Mouse (Mus musculus) MEL-GATA-1-ER (cell line): ENCODE measurements around the gene Tob1.

ENCODE experiments used
- DNase-seq: peaks from one replicate; pipeline ENCODE4 v3.0.0-alpha.2; 2012; ENCODE audit warnings: low read depth; ENCODE audit errors: extremely low read depth

Tob1 gene

GRCm38 (mm10) chr11:94198405-94199146 lies 12.7 kb upstream of the Tob1 start:
- DNase-seq = no peak

- no peak for DNase-seq
These were observed 11.5 kb upstream of the Tob1 start for GRCm38 (mm10) chr11:94199771-94200170.

DNA sequence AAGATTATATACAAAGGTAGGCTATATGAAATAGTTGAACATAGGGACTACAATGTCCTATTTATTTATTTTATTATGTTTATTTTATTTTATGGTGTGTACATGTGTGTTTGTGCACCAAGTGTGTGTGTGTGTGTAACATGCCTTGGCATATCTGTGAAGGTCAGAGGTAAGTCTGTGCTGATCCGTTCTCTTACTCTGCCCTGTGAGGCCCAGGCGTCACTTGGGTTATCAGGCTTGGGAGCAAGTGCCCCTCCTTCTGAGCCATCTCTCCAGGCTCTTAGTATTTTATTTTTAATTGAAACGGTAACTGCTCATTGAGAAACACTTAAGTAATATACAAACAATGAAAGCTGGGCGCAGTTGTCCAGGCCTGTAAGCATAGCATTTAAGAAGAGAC lies 10.8 kb upstream of the Tob1 start:
- DNase-seq = no peak

DNA sequence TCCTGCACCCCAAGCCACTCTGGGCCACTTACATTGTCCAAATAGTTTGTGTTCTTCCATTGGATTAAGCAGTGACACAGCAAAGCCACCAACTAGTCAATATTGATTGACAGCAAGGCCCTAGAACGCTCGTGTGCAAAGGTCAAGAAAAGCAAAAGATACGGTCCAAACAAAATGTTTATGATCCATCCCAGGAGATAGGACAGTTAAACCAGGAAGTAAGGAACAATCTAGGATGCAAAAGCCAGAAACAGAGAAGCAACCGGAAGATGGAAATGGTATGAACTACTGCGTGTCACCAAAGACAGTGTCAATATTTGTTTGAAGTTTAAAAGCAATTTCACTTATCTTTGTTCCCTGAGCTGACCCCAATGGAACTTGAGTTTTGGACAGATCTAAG lies 9.1 kb upstream of the Tob1 start:
- no peak for DNase-seq

DNA sequence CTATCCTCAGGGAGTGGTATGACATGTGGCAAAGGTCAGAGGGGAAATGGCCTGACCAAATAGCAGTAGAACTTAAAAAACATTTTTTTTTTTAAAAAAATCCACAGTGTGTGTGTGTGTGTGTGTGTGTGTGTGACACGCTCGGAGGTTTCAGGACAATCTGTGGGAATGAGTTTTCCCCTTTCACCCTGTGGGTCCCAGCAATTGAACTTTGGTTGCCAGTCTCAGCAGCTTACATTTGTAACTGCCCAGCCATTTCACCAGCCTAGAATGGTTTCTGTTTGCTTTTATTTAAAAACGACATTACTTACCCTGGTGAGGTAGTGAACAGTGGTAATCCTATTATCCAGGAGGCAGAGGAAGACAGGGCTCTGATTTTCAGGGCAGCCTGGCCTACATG lies 8.2 kb upstream of the Tob1 start:
- DNase-seq = no peak

DNA sequence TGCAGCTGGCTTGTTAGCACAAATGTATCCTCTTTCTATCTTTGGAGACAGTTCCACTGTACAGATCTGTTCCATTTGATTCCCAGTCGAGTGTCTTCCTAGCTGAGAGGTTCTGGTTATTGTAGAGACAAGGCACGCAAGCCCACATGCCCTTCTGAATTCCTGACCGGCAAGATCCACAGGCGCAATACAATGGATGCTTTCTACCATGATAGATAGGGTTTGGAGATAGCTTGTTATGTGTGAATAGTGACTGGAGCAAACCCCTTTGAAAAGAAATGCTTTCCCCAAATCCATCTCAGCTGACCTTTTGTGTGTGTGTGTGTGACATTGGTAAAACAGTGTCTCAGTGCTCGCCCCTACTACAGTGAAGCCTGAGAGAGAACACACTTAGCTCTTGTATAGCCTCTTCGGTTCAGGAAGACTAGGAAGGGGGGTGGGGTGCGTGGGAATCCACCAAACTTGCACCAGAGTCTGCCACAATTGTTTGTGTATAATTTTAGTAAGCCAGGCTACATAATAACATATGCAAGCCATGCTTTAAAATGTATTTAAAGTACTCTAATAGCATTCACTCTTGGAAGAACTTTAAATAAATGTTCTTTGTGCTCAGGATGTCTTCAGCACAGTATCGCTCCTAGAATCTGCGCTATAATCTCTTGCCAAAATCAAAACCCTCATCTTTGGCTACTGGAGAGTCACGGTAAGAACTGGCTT lies 4.7 kb upstream of the Tob1 start:
- no peak for DNase-seq

- no peak for DNase-seq
These were observed 2.2 kb upstream of the Tob1 start for GRCm38 (mm10) chr11:94208811-94209675.

- no peak for DNase-seq
These were observed 1.5 kb upstream of the Tob1 start for GRCm38 (mm10) chr11:94209695-94210131.

- DNase-seq = peak; percentile 96
These were observed 815 bp upstream of the Tob1 start for GRCm38 (mm10) chr11:94210191-94211086.

DNA sequence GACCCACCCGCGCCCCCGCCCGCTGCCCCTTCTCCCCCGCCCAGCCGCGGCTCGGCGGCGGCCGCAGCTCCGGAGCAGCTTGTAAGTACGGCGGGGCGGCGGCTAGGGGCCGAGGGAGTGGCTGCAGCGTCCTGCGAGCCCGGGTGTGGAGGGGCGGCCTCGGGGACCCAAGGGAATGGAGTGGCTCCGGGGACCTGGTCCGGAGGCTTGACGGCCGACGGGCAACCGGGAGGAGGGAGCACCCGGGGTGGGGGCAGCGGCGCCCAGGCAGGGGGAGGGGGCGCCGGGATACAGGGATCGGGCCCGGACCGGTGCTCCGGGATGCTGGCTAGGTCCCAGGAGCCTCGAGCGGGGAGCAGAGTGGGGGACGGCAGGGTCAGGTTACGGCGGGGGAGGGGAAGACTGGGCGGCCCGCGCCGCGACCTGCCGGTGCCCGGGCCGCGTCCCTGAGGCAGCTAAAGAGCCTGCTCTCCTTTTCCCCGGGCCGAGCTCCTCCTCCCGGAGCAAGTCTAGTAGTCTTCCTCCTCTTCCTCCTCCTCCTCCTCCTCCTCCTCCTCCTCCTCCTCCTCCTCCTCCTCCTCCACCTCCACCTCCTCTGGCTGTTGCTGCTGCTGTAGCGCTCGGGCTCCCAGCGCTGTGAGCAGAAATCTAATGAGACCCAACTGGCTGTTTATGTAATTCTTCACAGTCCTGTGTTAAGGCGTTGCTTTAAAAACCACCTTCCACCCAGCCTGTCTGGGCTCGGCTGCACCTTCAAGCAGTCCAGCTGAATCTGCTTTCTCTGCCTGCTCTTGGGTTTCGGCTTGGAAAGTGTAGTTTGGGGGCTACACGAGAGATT lies 616 bp downstream of the Tob1 start:
- no peak for DNase-seq

- DNase-seq = no peak
These were observed 1.2 kb downstream of the Tob1 start for GRCm38 (mm10) chr11:94212489-94212836.

GRCm38 (mm10) chr11:94212997-94213396 lies 1.7 kb downstream of the Tob1 start:
- no peak for DNase-seq

DNA sequence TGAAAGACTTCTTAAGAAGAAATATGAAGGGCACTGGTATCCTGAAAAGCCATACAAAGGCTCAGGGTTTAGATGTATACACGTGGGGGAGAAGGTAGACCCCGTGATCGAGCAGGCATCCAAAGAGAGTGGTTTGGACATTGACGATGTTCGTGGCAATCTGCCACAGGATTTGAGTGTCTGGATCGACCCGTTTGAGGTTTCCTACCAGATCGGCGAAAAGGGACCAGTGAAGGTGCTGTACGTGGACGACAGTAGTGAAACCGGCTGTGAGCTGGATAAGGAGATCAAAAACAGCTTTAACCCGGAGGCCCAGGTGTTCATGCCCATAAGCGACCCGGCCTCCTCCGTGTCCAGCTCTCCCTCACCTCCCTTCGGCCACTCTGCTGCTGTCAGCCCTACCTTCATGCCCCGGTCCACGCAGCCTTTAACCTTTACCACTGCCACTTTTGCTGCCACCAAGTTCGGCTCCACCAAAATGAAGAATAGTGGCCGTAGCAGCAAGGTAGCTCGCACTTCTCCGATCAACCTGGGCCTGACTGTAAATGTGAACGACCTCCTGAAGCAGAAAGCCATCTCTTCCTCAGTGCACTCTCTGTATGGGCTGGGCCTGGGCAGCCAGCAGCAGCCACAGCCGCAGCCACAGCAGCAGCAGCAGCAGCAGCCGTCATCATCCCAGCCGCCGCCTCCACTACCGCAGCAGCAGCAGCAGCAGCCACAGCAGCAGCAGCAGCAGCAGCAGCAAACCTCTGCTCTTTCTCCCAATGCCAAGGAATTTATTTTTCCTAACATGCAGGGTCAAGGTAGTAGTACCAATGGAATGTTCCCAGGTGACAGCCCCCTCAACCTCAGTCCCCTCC lies 2.7 kb downstream of the Tob1 start:
- DNase-seq = no peak

DNA sequence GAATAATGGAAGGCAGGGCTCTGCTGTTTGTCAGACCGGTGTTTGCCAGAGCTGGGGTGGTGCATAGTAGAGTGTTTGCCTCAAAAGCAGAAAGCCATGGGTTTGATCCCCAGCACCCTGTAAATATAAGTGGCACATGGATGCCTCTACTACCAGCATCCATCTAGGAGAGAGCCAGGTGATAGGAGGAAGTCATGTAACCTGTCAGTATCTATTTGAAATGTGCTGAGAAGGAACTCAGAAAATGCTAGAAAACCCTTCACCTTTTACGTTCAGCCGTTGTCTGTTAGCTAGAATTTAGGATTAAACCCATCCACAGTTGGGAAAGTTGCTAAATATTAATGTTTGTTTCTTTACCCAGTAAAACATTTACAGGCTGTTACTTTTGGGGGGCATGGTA lies 4.3 kb downstream of the Tob1 start:
- DNase-seq = no peak

- no peak for DNase-seq
These were observed 5.0 kb downstream of the Tob1 start for GRCm38 (mm10) chr11:94216247-94216646.

DNA sequence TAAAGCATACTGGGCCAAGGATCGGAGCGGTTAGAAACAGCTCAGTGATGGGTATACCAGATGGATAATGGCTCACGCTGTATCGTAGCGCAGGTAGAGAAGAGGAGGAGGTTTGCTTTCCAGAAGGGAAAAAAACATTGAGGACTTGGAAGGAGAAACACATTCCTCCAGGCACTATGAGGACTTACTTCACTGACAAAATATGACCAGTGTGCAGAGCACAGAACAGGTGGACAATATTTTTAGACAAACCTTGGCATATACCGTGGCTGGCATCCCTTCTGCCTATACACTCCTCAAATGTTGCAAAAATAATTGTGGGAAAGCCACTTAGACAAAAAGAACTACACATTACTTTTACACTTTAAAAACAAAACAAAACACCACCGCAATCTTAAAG lies 10.0 kb downstream of the Tob1 start:
- DNase-seq = no peak

GRCm38 (mm10) chr11:94223531-94223930 lies 12.3 kb downstream of the Tob1 start:
- DNase-seq = no peak

DNA sequence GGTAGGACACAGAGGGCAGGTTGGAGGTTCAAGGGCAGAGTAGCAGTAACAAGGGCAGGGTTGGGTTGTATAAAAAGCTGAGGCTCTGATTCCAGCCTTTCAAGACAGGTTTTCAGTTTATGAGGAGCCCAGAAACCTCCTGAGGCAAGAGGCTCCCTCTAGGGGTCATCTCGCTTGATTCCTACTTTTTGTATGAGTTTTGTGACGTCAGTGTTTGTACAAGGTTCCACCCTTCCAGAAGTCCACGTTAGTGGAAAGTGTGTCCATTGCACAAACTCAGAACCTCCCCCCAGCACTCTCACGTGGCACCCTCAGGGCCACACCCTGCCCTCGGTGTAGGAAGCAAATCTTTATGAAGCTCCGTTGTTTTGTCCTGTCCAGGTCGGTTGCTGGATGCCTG lies 14.7 kb downstream of the Tob1 start:
- no peak for DNase-seq

- DNase-seq = no peak
These were observed 17.2 kb downstream of the Tob1 start for GRCm38 (mm10) chr11:94228416-94228815.
